Mouse (Mus musculus): ENCODE data around the gene Hmg20a. TPM values are rescaled to one million over a fixed set of nuclear protein-coding genes. Genes with fewer than 3 reads are reported as not detected.

Gene Hmg20a
- total and polyA plus RNA-seq, 3 experiments, result 10.9 to 58.2 (median 30.8) TPM

DNA sequence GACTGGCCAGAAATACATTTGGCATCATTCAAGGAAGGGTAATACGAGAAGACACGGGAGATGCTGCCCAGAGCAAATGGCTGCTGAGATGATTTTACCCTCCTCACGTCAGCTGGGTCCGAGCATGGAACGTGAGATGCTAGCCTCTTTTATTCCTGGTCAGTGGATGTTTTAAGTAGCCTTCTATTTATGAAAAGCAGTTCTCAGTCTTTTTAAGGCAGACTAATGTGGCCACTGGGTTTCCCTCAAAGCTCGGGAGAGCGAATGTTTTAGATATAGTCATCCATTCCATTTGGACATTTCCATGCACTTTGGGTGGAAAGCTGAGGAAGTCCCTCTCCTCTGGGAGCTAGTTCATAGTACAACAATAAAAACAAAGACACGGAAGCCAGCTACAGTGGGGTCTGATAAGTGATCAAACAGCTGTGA, 84.1 kb downstream of the Hmg20a start:
- TF ChIP-seq CTCF (IDR thresholded peaks at IDR 0.05; ENCODE audit: low read depth, low read length) (no peak), POLR2AphosphoS5 (IDR thresholded peaks at IDR 0.05; ENCODE audit: insufficient replicate concordance, low read depth, low read length) (no peak), GATA1 (IDR thresholded peaks at IDR 0.05; ENCODE audit: borderline replicate concordance, low read length) (no peak), GATA2 (IDR thresholded peaks at IDR 0.05; ENCODE audit: borderline replicate concordance, low read depth, low read length) (no peak), TAL1 (conservative IDR thresholded peaks at IDR 0.05; ENCODE audit: low read depth, low read length) (no peak)
- Histone ChIP-seq H3K36me3 (replicated peaks) (peaks cover 9% of the 10 kb centered on the region), H3K4me3 (ENCODE audit: low read depth, low read length) (no peak overlapping the region), H3K9me3 (replicated peaks) (no peaks in the 10 kb centered on the region), H3K27me3 (ENCODE audit: insufficient read depth, low read length) (peaks cover 20% of the 10 kb centered on the region), H3K4me1 (ENCODE audit: insufficient read depth, low read depth, low read length) (peaks cover 12% of the 10 kb centered on the region)
- ATAC-seq (ENCODE audit: extremely low read depth, insufficient number of reproducible peaks, low FRiP score, poor library complexity, severe bottlenecking) (no peak), DNase-seq (ENCODE audit: low spot score) (no peak)

DNA sequence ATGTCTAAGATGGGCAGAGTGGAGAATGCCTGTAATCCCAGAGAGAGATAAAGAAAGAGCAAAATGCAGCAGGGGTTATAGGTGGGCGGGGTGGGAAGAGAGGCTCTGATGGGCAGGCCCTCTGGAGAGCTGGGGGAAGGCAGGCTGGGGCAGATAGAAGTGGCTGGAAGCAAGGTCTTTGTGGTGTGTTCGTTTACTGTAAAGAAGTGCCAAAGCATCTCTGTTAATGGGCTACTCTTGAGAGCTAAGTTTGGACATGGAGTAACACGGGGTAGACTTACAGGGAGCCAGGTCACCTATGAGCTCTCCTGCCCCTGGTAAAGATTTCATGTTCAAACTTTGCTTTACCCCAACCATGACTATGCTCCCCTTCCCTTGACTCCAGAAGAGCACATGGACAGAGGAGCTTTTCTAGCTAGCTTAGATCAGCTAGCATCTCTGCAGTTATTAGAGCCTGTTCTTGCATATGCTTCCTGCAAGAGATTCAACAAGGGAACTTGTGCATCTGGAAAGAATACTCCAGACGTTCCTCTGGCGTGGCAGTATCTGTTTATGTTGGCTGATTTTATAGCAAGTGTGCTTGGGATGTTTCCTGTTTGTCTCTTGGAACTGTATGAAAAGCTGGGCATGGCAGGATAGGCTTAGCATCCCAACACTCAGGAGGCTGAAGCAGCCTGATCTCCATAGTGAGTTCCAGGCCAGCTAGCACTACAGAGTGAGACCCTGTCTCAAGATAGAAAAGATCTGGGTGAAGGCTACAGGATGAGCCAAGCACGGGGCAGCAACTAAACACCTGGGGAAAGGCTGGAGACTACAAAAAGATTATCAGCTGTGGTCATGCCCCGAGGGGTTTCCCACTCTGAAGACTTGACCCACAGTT, 85.5 kb downstream of the Hmg20a start:
- Histone ChIP-seq H3K27me3 (ENCODE audit: insufficient read depth, low read length) (peaks cover 27% of the 10 kb centered on the region), H3K36me3 (replicated peaks) (no peaks in the 10 kb centered on the region), H3K9me3 (replicated peaks) (no peaks in the 10 kb centered on the region), H3K4me1 (ENCODE audit: insufficient read depth, low read depth, low read length) (peaks cover 15% of the 10 kb centered on the region), H3K4me3 (ENCODE audit: low read depth, low read length) (no peak overlapping the region)
- no peak for TF ChIP-seq POLR2AphosphoS5 (IDR thresholded peaks at IDR 0.05; ENCODE audit: insufficient replicate concordance, low read depth, low read length)
- no peak for TF ChIP-seq GATA2 (IDR thresholded peaks at IDR 0.05; ENCODE audit: borderline replicate concordance, low read depth, low read length)
- ATAC-seq (ENCODE audit: extremely low read depth, insufficient number of reproducible peaks, low FRiP score, poor library complexity, severe bottlenecking), result no peak
- DNase-seq (ENCODE audit: low spot score), result no peak

DNA sequence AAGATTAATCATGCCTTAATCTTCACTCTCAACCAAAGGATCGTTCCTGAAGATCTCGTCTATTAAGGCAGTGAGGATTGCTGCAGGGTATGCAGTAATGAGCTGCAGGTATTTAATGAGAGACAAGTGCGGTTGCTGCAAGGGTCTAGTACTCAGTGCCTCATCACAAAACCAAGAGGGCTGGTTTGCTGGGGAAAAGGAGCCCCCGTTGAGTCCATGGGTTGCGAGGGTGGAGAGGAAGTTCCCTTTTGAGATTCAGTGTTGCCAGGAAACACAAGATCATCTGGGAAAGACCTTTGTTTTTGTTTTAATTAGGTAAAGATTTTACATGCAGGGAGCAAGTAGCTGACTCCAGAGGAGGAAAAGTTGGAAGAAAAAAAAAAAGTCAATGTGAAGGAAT, 86.1 kb downstream of the Hmg20a start:
- peaks cover 17% of the 10 kb centered on the region for H3K4me1 ChIP-seq (ENCODE audit: insufficient read depth, low read depth, low read length)
- H3K27me3 ChIP-seq (ENCODE audit: insufficient read depth, low read length), result peaks cover 32% of the 10 kb centered on the region
- TF ChIP-seq GATA2 (IDR thresholded peaks at IDR 0.05; ENCODE audit: borderline replicate concordance, low read depth, low read length) (no peak), TAL1 (conservative IDR thresholded peaks at IDR 0.05; ENCODE audit: low read depth, low read length) (no peak), CTCF (IDR thresholded peaks at IDR 0.05; ENCODE audit: low read depth, low read length) (no peak), POLR2AphosphoS5 (IDR thresholded peaks at IDR 0.05; ENCODE audit: insufficient replicate concordance, low read depth, low read length) (no peak), GATA1 (IDR thresholded peaks at IDR 0.05; ENCODE audit: borderline replicate concordance, low read length) (no peak)
- no peak overlapping the region for H3K4me3 ChIP-seq (ENCODE audit: low read depth, low read length)
- H3K9me3 ChIP-seq (replicated peaks), result no peaks in the 10 kb centered on the region
- ATAC-seq (ENCODE audit: extremely low read depth, insufficient number of reproducible peaks, low FRiP score, poor library complexity, severe bottlenecking), result no peak
- DNase-seq (ENCODE audit: low spot score), result no peak
- H3K36me3 ChIP-seq (replicated peaks), result no peaks in the 10 kb centered on the region

DNA sequence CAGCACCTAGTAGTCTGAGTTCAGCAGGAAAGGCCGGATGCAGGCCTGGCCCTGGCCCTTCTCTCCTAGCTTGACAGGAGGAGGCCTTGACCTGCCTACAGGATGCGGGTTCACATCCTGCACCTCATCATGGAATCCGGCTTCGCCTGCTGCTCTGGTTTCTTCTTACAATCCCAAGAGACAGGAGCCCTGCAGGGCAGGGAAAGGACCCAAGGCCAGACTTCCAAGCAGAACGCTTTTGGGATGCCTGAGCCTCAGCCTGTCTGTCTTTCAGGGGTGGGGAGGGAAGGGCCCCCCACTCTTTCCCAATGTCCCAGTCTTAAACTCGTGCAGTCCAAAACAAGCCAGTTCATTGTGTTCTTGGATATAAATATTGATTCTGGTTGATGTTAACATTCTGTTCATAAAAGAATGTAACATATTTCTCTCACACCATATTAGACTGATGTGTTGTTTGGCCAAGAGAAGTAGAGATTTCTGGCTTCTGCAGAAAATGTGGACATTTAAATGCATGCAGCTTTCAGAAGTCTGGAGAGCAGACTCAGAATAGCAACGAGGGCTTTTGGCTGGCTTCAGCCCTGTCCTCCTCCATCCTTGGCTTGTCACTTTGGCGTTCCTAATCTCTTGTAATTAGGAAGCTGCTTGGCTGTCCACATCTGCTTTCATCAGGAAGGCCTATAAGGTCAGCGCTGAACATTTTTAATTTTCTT, 86.8 kb downstream of the Hmg20a start:
- no peak for DNase-seq (ENCODE audit: low spot score)
- ATAC-seq (ENCODE audit: extremely low read depth, insufficient number of reproducible peaks, low FRiP score, poor library complexity, severe bottlenecking), result no peak
- Histone ChIP-seq H3K9me3 (replicated peaks) (no peaks in the 10 kb centered on the region), H3K27me3 (ENCODE audit: insufficient read depth, low read length) (peaks cover 32% of the 10 kb centered on the region), H3K36me3 (replicated peaks) (no peaks in the 10 kb centered on the region), H3K4me1 (ENCODE audit: insufficient read depth, low read depth, low read length) (peaks cover 17% of the 10 kb centered on the region), H3K4me3 (ENCODE audit: low read depth, low read length) (no peak overlapping the region)
- TF ChIP-seq TAL1 (conservative IDR thresholded peaks at IDR 0.05; ENCODE audit: low read depth, low read length), result no peak
- no peak for TF ChIP-seq GATA1 (IDR thresholded peaks at IDR 0.05; ENCODE audit: borderline replicate concordance, low read length)

DNA sequence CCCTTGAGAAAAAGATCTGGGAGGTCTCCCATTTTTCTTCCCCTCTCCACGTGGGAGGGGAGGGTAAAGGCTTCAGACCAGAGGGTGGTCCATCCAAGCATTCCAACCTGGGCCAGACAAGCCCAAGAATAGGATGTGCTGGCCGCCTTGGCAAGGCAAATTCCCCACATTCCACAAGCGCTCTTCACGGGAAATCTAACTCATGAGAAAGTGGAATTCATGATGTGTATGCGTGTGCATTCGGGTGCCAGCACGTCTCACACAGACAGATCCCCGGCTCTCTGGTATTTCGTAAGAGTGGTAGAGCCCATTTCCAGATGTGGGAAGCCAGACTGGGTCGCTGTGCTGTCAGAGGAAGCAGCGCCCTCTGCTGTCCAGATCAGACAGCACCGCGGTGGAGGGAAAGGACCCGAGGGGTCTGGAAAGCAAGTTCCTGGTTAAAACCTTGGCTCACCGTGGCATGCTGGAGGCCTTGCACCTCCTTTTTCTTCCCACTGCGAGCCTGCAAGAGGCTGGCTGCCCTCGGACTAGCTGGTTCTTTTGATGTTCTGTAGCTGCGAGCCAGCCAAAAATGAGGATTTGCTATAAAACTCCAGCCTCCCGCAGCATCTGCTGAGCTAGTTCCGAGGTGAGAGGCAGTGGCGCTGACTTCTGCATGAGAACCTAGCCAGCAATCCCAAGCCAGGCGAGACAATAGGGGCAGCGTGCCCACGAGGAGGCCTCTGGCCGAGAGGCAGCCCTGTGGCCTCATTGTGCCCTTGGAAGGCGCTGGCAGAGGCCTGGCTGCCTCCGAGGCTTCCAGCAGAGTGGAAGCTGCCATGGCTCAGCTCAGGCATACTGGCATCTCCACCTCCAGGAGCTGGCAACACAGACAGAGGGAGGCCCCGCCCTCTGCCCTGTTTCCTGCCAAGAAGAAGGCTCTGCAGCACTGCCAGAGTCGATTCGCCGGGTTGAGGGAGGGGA, 87.7 kb downstream of the Hmg20a start:
- TF ChIP-seq CTCF (IDR thresholded peaks at IDR 0.05; ENCODE audit: low read depth, low read length) (peak; percentile 70), POLR2AphosphoS5 (IDR thresholded peaks at IDR 0.05; ENCODE audit: insufficient replicate concordance, low read depth, low read length) (no peak), TAL1 (conservative IDR thresholded peaks at IDR 0.05; ENCODE audit: low read depth, low read length) (no peak), GATA2 (IDR thresholded peaks at IDR 0.05; ENCODE audit: borderline replicate concordance, low read depth, low read length) (no peak)
- no peaks in the 10 kb centered on the region for H3K9me3 ChIP-seq (replicated peaks)
- H3K27me3 ChIP-seq (ENCODE audit: insufficient read depth, low read length), result peaks cover 36% of the 10 kb centered on the region
- ATAC-seq (ENCODE audit: extremely low read depth, insufficient number of reproducible peaks, low FRiP score, poor library complexity, severe bottlenecking) (no peak), DNase-seq (ENCODE audit: low spot score) (peak; percentile 75)
- peak overlapping the region; percentile 63; the same call in 1 of the 2 replicates for H3K4me3 ChIP-seq (ENCODE audit: low read depth, low read length)
- peaks cover 17% of the 10 kb centered on the region for H3K4me1 ChIP-seq (ENCODE audit: insufficient read depth, low read depth, low read length)
- H3K36me3 ChIP-seq (replicated peaks), result no peaks in the 10 kb centered on the region
